Mouse (Mus musculus): ENCODE measurements at regions not wholly inside any gene's neighbourhood (a gene's known extent, or its start where the extent isn't known, plus 50 kb on each side); places are given as distances from the start of the nearest gene placed in this dataset.

GRCm38 (mm10) chr10:118804574-118804973 lies 65.4 kb downstream of the Dyrk2 start:
- peak; percentile 97 for ATAC-seq (replicated peaks; ENCODE audit: poor library complexity)
